Mouse (Mus musculus) liver (tissue): ENCODE data around the gene Zfp871.

Experiments
- DNase-seq: peaks from one replicate; pipeline ENCODE4 v3.0.0-alpha.2; 2020; ENCODE audit warnings: mixed read lengths

Zfp871 gene

GRCm38 (mm10) chr17:32788094-32788559, at the start of gene Zfp871:
Zfp871 (minus strand) TSS chr17:32788287.
- peak; percentile 87 for DNase-seq

GRCm38 (mm10) chr17:32830418-32830782, 42.3 kb upstream of the Zfp871 start:
- no peak for DNase-seq

GRCm38 (mm10) chr17:32829540-32830417, 41.7 kb upstream of the Zfp871 start, which contains the start of gene Zfp799:
Zfp799 (minus strand) TSS chr17:32830261.
- peak; percentile 64 for DNase-seq

GRCm38 (mm10) chr17:32816074-32816784, 28.1 kb upstream of the Zfp871 start:
- no peak for DNase-seq

- no peak for DNase-seq
These were observed 26.0 kb upstream of the Zfp871 start for GRCm38 (mm10) chr17:32814136-32814535.

- no peak for DNase-seq
These were observed 22.6 kb upstream of the Zfp871 start for GRCm38 (mm10) chr17:32810648-32811047.

- DNase-seq, result peak; percentile 5
These were observed 21.7 kb upstream of the Zfp871 start, which contains the start of gene Zfp811 for GRCm38 (mm10) chr17:32809544-32810374. Zfp811 (minus strand) TSS chr17:32809931.

GRCm38 (mm10) chr17:32808921-32809320, 20.8 kb upstream of the Zfp871 start:
- no peak for DNase-seq

GRCm38 (mm10) chr17:32789244-32789643, 1.2 kb upstream of the Zfp871 start:
- no peak for DNase-seq

GRCm38 (mm10) chr17:32788576-32788975, 489 bp upstream of the Zfp871 start:
- no peak for DNase-seq

GRCm38 (mm10) chr17:32787436-32788093, 522 bp downstream of the Zfp871 start:
- peak; percentile 73 for DNase-seq

GRCm38 (mm10) chr17:32786944-32787343, 1.1 kb downstream of the Zfp871 start:
- DNase-seq, result no peak

- no peak for DNase-seq
These were observed 2.4 kb downstream of the Zfp871 start for GRCm38 (mm10) chr17:32785656-32786055.

- DNase-seq, result no peak
These were observed 10.5 kb downstream of the Zfp871 start for GRCm38 (mm10) chr17:32777564-32777963.

GRCm38 (mm10) chr17:32771213-32771612, 16.9 kb downstream of the Zfp871 start:
- no peak for DNase-seq

- DNase-seq, result no peak
These were observed 21.7 kb downstream of the Zfp871 start for GRCm38 (mm10) chr17:32766422-32766821.

- DNase-seq, result no peak
These were observed 30.8 kb downstream of the Zfp871 start for GRCm38 (mm10) chr17:32757331-32757730.

- DNase-seq, result peak; percentile 19
These were observed 34.5 kb downstream of the Zfp871 start for GRCm38 (mm10) chr17:32753634-32754033.

- no peak for DNase-seq
These were observed 35.2 kb downstream of the Zfp871 start for GRCm38 (mm10) chr17:32752813-32753360.

GRCm38 (mm10) chr17:32750611-32751010, 37.5 kb downstream of the Zfp871 start:
- no peak for DNase-seq

GRCm38 (mm10) chr17:32741057-32741456, 47.0 kb downstream of the Zfp871 start:
- no peak for DNase-seq

GRCm38 (mm10) chr17:32738406-32738805, 49.7 kb downstream of the Zfp871 start:
- DNase-seq, result no peak
